Mouse (Mus musculus): ENCODE measurements around the gene Cyp2d11.

- no peak for TF ChIP-seq CTCF (IDR thresholded peaks at IDR 0.05; ENCODE audit: borderline replicate concordance, extremely low read depth, insufficient read depth, insufficient read length)
- no peak for TF ChIP-seq POLR2A (IDR thresholded peaks at IDR 0.05; ENCODE audit: borderline replicate concordance, extremely low read depth, insufficient read depth, insufficient read length, poor library complexity, severe bottlenecking)
Observed at GRCm38 (mm10) chr15:82403606-82404005, 9.8 kb upstream of the Cyp2d11 start.
